Mouse (Mus musculus) left cerebral cortex, adult 11 months (tissue): ENCODE measurements around the gene Golga3.

ENCODE experiments used
- DNase-seq: peaks from one replicate; pipeline ENCODE4 v3.0.0; 2022; ENCODE audit warnings: low spot score

The Golga3 gene

DNA sequence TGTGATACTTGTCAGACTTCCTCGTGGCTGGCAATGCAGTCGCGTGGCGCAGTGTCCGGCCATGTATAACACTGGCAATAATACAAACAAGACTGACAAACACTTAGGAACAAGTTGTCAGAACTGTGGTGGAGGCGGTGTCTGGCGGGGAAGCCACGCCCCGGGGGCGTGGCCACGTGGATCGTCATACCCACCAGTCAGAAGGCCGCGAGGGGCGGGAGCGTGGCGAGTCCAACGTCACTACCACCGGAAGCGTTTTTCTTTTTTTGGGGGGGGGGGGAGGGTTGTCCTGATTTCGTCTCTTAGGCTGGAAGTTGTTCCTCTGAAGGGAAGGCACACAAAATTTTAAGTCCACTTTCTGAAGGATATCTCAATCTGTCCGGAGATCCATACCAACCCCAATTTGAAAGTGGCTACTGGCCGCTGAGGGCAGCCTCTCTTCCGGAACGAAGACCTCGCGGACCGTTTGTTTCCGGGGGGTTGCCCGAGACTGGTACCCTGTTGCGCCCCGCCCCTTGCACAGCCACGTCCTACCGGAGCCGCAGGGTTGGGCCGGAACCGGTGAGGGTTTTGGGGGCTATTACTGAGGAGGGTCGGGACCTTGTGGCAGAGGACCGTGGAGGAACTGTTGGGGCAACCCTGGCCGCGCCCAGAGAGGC lies at the start of gene Golga3:
Gene Golga3, plus strand, starts transcription at position 340 of the 659 bp plus-strand sequence.
- peak; percentile 87 for DNase-seq

GRCm38 (mm10) chr5:110135293-110136086 lies 41.0 kb upstream of the Golga3 start, which contains the start of gene Chfr:
Chfr (plus strand) TSS chr5:110135842.
- peak; percentile 99 for DNase-seq

DNA sequence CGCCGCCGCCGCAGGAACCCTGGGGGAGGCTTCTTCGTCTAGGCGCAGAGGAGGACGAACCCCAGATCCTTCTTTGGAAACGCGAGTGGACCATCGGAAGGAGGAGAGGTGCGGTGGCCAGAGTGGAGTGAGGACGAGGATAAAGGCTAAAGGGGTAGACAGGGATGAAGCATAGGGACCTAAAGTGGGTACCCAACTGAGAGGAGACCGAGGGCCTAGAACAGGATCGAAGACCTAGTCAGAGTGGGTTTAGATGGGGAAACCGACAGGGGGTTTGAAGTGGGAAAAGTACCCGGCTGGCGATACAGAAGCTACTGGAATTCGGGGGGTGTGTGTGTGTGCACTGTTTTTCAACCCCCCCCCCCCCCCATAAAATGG lies 40.4 kb upstream of the Golga3 start:
- DNase-seq = no peak

- DNase-seq = no peak
Measured at GRCm38 (mm10) chr5:110137816-110138215, 38.7 kb upstream of the Golga3 start.

DNA sequence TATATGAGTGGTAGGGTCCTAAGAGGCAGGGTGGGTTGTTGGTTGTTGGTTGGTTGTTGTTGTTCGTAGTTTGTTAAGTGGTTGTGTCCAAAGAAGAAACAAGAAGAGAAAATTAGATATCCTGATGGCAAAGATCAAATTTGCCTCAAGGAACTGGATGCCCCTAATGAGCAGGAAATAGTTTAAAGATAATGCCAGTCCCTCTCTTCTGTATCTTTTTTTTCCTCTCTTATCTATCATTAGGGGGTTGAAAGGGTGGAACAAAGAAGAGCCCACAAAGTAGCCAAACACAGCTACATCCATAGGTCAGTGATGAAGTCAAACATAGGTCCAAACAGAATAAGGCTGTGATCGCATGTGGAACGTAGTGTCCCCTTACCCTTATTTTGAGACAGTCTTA lies 37.2 kb upstream of the Golga3 start:
- no peak for DNase-seq

DNA sequence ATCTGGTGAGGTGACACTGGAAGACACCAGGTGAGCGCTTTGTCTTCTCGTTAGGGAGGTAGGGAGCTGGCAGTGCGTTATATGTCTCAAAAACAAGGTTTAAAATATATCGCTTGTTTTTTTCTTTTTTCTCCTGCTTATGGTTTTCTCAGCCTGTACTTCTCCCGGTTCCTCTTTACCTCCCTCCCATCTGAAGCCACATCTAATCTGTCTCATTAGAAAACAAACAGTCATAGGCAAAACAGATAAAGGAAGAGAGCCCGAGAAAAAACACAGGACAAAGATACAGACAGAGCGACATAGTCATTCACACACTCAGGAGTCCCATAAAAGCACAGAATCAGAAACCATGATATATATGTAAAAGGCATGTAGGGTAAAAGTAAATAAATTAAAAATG lies 36.1 kb upstream of the Golga3 start:
- no peak for DNase-seq

DNA sequence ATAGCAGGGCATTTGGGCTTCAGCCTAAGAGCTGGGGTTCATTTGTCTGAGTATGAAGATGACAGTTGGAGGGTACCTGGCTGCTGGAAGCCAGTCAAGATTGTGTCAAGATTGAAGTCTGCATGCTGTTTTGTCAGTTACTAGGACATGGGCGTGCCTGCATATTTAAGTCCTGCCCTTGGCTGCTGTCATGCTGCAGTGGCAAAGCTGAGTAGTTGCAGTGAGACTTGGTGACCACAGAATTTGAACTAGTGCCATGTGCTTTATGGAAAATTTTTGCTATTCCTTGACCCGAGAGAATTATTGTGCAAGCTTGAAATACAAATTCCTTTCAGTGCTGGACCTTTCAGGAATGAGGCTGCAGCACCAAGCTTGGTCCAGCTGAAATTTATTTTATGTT lies 34.2 kb upstream of the Golga3 start:
- DNase-seq = no peak

DNA sequence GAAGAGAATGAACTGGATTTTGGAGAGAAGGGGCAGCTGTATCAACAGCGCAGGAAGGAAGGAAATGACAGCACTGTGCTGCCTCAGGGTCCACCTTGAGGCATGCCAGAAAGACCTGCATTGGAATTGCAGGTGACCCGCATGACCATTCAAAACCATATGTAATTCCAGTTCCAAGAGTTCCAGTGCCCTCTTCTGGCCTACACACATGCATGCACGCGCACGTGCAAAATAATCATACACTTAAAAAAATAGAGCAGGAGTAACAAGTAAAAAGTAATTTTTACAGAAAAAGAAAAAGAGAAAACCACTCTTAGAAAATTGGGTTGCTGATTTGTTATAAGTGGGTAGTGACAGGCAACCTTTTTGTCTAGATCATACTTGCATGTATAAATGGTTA lies 33.5 kb upstream of the Golga3 start:
- no peak for DNase-seq

DNA sequence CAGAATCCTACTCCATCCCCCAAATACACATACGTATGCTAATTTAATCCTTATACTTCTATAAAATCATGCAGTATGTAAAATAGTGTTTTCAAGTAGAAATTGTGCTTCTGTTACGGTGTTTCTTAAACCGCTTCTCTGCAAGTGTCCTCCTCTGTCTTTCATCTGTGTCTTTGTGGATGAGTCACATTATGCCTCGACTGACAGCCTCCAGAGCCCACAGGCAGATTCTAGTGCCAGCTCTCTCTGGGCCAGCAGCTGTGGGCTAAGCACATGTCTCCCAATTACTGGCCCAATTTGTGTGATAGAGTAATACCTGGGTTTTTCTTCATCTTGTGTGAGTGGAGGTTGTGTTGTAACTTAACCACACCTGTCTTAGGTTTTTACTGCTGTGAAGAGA lies 7.1 kb upstream of the Golga3 start:
- DNase-seq = no peak

GRCm38 (mm10) chr5:110177021-110177420 lies 520 bp downstream of the Golga3 start:
- peak; percentile 7 for DNase-seq

GRCm38 (mm10) chr5:110178628-110179027 lies 2.1 kb downstream of the Golga3 start:
- DNase-seq = no peak

- no peak for DNase-seq
Measured at GRCm38 (mm10) chr5:110181716-110182115, 5.2 kb downstream of the Golga3 start.

GRCm38 (mm10) chr5:110203164-110203895 lies 26.8 kb downstream of the Golga3 start:
- DNase-seq = no peak

- DNase-seq = no peak
Measured at GRCm38 (mm10) chr5:110204777-110205176, 28.3 kb downstream of the Golga3 start.

- no peak for DNase-seq
Measured at GRCm38 (mm10) chr5:110211312-110211711, 34.8 kb downstream of the Golga3 start.

GRCm38 (mm10) chr5:110216780-110217179 lies 40.3 kb downstream of the Golga3 start:
- DNase-seq = no peak

- DNase-seq = no peak
Measured at GRCm38 (mm10) chr5:110220331-110220730, 43.8 kb downstream of the Golga3 start.

- no peak for DNase-seq
Measured at GRCm38 (mm10) chr5:110222757-110223156, 46.3 kb downstream of the Golga3 start.

DNA sequence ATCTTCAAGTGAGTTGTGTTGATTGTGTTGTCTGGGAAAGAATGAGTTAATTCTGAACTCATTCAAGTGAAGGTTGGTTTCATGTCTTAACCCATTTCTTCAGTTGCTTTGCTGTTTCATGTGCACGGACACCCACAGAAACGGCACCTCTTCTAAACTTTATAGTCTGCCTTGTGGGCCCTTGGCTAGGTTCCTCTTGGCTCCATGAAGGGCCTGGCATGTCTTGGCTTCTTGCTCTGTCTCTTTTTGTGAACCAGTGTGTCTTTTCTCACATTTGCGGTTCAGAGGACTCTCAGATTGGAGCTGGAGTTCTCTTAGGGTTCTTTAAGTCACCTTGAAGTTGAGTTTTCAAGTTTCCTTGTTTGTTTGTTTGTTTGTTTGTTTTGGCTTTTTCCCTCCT lies 48.6 kb downstream of the Golga3 start:
- DNase-seq = no peak

GRCm38 (mm10) chr5:110227336-110227883 lies 50.9 kb downstream of the Golga3 start:
- DNase-seq = no peak

DNA sequence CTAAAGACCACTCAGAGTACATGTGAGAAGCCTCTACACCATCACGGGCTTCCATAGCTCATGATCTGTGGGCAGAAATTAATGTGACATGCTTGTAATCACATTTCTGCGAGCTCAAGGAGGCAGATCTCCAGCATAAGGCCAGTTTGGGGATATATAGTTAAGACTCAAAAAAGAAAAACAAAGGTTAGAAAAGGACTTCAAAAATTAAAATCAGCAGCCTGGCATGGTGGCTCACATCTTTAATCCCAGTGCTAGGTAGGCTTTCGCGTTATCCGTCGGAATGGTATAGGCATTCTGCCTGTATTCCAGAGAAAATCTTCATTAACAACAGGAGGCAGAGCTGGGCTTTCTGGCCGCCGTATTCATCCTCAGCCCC lies 53.9 kb downstream of the Golga3 start:
- no peak for DNase-seq

DNA sequence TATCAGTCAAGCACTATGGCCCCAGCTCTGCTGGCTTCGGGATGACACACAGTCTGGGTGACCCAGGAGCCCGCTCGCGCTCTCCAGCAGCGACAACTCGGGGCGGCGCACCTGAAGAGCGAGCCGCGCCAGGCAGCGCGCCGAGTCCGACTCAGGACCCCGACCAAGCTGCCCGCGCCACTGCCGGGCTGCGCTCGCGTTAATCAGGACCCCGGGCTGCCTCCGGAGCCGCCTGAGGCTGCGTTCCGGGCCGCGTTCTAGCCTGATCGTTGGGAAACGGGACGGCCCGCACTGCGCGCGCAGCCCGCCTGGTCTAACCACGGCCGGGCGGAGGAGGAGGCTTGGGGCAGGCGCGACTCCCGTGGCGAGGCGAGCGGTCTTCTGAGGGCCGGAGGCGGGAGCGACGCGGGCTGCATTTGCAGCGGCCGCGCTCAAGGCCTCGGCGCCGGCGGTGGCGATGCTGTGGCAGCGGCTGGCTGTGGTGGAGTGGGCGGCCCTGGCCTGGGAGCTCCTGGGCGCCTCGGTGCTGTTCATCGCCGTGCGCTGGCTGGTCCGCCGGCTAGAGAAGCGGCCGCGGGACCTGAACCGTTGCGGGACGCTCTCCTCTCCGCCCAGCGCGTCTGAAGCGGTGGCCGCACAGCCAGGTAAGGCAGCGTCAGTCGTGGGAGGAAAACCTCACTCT lies 54.4 kb downstream of the Golga3 start, which contains the start of gene Ankle2:
Gene Ankle2, plus strand, starts transcription at position 225 of the 682 bp plus-strand sequence.
- DNase-seq = peak; percentile 84
